Mouse (Mus musculus) gastrocnemius, postnatal 14 days (tissue): ENCODE results near the gene Tcp11l1. TPM values are rescaled to one million over a fixed set of nuclear protein-coding genes. Genes with fewer than 3 reads are reported as not detected.

Source experiments
- DNase-seq: peaks from one replicate; pipeline ENCODE4 v3.0.0; 2021; ENCODE audit warnings: mixed read lengths
- intact Hi-C: fragments of 180-260 bp; cut with DNase I; formaldehyde crosslinking; loops from one replicate; pipeline ENCODE4 v1.15.1; 2025; ENCODE audit warnings: low total_unique reads
- total RNA-seq, 2 experiments: library from RNA; stranded (reverse); gene quantifications; 2 replicates each; pipeline ENCODE4 v1.2.3; 2021

Tcp11l1 gene
- total RNA-seq, 2 experiments from 2014 or later: 4.5 TPM

DNA sequence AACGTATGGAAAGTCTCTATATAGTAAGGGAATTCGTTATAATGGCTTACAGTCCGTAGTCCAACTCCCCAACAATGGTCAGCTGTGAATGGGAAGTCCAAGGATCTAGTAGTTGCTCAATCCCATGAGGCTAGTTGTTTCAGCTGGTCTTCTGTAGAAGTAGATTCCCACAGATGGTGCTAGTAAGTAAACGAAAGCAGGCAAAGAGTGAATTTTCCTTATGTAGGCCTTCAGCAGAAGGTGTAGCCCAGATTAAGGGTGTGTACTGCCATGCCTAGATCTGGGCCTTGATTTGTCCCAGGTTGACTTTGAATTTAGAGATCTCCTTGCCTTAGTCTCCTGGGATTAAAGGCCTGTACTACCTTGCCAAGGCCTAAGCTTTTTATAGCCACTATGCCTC is 4.3 kb upstream of the Tcp11l1 start, which contains the start of gene Pin1rt1:
Gene Pin1rt1, minus strand, starts transcription at position 101 of the 400 bp plus-strand sequence.
- intact Hi-C loops: no loop called here
- no peak for DNase-seq

DNA sequence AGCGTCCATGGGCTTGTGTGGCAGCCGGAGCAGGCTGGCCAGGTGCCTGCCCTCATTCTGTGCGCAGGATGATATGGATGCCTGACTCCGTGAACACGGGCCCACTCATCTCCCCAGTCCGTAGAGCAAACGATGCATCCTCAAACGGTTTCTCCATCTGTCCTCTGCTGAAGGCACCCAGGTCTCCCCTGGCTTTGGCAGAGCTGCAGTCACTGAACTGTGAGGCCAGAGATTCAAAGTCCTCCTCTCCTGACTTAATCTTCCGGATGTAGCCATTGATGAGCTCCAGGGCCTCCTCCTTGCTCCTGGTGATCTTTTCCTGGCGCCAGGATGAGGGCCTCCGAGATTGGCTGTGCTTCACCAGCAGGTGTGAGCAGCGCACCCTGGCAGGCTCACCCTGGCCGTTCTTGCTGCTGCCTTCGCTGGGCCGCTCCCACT is 2.3 kb upstream of the Tcp11l1 start:
- intact Hi-C loops: no loop called here
- DNase-seq: peak; percentile 42

DNA sequence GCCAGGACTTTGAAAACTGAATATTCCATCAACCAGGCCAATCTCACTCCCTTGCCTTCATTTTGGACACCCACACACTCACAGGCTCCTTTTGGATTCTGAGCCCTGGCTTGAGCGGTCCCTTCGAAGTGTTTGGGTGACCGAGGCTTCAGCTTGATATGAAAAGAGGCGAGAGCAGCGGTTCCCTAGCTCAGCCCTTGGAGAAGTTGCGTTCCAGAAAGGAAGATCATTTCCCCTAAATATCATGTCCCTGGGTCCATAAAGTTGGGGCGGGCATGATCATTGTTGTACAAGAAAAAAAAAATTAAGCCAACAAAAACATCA is 479 bp upstream of the Tcp11l1 start:
- no peak for DNase-seq
- intact Hi-C loops: no loop called here

DNA sequence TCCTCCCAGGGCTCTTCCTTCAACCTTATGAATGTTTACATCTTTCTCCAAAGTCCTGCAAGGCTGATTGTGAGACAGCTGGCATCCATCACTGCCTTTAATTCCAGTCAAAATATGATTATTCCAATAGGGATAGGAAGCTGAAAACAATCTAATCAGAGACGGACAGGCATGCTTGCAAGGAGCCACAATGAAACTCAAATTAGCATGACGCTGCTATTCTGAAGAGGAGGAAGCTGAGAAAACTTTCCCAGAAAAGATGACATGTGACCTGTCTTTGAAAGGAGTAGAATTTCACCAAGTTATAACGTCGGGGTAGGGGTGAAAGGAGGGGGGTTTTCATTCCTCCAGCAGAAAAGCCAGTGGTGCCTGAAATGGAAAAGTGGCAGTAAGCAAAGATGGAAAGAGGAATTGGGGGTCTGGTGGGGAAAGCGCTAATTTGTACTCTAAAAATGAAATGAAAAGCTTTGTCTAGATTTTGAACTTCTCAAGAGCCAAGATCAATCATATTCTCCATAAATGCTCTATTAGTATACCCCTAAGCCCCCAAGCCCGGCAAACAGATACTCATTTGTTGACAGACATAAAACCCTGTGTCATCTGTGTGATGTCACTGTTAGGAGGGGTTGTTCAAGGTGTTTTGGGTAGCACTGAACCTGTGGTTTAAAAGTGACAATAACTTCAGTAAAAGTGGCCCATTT is 1.1 kb downstream of the Tcp11l1 start:
- no peak for DNase-seq

DNA sequence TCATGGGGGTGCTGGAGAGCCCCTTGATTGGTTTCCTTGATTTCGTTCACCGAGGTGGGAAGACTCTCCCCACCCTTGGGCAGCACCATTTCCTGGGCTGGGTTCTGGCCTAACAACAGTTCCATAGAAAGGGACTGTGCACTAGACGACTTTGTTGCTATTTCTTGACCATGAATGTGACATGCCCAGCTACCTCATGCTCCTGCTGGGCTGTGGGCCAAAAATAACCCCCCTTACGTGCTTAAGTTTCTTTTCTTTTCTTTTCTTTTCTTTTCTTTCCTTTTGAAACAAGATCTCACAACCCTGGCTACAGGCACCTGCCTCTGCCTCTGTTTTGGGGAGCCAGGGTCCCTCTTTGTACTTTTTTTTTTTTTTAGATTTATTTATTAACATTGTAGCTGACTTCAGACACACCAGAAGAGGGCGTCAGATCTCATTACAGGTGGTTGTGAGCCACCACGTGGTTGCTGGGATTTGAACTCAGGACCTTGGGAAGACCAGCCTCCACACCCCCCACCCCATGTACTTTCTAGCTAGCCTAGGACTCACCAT is 2.1 kb downstream of the Tcp11l1 start:
- intact Hi-C loops: no loop called here

More for the DNA sequence above, 1.1 kb downstream of the Tcp11l1 start:
- intact Hi-C loops: no loop called here

DNA sequence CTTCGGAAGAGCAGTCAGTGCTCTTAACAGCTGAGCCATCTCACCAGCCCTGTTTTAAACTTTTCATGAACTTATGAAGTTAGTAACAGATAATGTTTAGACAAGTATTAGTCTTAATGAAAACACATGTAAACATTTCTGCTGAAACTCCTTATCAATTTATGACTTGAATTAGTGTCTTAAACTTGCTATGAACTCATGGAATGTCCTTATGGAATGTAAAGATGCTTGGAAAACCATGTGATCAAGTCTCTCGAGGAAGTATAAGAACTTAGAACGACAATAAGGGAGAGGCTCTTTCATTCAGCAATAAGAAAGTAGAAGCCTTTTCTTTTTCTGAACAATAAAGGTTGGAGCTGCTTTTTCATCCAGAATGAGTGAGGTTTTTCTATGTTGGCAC is 7.6 kb downstream of the Tcp11l1 start:
- intact Hi-C loops: no loop called here
- DNase-seq: no peak

More for the DNA sequence above, 2.1 kb downstream of the Tcp11l1 start:
- no peak for DNase-seq

DNA sequence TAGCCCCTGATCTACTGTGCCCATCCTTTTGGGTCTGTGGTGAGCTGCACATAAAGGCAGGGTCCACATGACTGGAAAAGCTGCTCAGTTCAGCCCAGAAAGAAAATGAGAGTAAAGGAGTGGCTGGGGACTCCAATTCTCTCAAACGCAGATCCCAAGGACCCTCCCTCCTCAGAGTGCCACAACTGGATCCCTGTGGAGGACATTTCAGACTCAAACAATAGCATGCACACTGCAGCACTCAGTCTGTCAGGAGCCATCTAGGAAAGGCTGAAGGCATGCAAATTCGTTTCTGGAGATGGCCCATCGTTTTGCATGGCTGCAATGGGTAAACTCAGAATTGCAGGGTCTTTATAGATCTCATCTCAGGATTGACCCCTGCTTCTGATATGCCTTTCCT is 8.8 kb downstream of the Tcp11l1 start:
- no peak for DNase-seq
- intact Hi-C loops: no loop called here

DNA sequence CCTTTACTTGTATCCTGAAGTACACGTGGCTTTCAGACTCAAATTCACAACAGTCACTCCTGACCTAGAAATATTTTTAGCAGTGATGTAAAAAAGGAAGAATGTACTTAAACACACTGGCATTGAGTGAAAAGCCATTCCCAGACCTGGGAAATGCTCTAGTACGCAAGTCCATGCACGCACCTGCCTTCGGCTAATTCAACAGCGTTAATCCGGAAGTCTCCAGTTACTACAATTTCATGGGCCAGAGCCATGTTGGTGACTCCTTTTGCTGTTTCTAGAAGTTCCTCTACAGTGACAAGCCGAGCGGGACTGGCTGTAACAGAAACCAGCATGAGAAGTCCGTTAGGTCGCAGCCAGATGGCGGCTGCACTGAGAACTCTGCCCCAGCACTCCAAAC is 12.3 kb downstream of the Tcp11l1 start:
- intact Hi-C loops: no loop called here
- no peak for DNase-seq

DNA sequence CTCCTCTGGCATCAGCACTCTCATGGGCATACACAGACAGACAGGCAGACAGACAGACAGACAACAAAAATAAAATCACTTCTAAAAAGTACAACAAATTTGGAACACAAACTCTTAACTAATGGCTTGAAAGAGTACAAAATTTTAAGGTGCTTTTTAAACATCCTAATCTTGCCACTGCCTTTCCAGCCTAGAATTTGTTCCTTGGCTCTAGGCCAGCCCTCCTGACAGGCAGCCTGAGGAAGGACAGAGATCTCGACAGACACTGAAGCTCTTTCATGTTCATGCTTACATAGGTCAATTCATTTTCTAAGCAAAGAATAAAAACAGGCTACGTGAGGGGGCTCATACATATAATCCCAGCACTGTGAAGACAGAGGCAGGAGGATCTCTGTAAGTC is 19.4 kb downstream of the Tcp11l1 start:
- intact Hi-C loops: no loop called here
- no peak for DNase-seq

DNA sequence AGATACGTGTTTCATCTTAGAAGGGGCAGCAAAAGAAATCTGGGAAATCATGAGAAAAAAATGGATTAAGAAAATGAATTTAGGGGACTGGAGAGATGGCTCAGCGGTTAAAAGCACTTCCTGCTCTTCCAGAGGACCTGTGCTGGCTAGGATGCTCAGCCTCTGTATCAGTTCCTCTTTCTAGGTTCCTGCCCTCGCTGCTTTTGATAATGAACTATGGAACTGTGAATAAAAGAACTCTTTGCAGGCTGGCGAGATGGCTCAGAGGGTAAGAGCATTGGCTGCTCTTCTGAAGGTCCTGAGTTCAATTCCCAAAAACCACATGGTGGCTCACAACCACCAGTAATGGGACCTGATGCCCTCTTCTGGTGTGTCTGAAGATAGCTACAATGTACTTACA is 21.2 kb downstream of the Tcp11l1 start:
- intact Hi-C loops: no loop called here
- DNase-seq: no peak

DNA sequence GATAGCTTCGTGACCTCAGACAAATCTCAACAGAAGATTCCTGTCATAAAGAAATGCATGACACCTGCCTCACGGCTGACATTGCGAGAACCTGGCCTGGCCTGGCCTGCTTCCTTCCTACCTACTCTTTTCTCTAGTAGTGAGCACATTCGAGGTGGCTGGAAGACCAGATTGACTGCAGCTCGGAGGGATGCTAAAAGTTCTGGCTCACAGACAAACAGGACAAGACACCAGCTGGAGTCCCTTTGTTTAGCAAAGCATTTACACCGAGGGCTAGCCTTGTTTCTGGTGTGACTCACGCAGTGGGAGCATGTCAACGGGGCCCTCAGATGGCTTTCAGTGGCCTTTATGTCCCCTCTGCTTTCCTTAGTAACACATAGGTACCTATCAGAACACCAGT is 23.2 kb downstream of the Tcp11l1 start:
- DNase-seq: no peak
- intact Hi-C loops: loop anchor here (2.0 kb wide), 1 partner anchor 82 kb away; no protein-coding TSS in a partner anchor

DNA sequence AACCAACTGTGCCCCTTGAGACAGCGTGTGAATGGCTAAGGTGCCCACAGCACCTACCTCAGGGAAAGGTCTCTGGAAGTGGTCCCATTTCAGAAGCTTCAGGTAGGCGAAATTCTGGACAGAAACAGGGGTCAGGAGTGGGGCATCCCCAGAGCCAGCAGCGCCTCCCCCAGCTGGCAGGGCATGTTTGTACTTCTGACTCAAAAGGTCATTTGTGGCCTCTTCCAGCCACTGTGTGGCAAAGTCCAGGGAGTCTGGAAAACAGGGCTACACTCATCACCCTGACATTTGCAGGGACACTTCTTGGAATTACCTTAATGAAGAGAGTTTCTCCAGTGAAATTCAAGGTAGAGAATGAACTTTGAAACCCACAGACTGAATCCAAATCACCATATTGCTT is 23.6 kb downstream of the Tcp11l1 start:
- intact Hi-C loops: loop anchor here (2.0 kb wide), 1 partner anchor 82 kb away; no protein-coding TSS in a partner anchor
- DNase-seq: no peak

DNA sequence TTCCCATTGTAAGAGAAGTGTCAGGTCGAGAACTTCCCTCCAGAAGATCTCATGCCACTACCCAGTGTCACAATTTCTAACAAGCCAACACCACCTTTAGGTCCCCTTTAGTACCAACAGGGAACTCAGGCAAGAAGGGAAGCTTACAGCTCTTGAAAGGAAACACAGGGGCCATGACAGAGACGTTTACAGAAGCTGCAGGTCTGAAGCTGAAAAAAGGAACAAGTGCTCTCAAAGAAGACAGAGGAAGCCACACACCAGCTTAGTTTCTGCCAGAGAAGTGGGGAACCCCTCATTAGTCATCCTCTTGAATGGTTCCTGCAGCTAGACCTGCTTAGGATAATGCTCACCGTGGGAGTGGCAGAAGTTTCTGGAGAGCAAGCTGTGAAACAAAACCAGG is 24.7 kb downstream of the Tcp11l1 start:
- no peak for DNase-seq
- intact Hi-C loops: no loop called here

DNA sequence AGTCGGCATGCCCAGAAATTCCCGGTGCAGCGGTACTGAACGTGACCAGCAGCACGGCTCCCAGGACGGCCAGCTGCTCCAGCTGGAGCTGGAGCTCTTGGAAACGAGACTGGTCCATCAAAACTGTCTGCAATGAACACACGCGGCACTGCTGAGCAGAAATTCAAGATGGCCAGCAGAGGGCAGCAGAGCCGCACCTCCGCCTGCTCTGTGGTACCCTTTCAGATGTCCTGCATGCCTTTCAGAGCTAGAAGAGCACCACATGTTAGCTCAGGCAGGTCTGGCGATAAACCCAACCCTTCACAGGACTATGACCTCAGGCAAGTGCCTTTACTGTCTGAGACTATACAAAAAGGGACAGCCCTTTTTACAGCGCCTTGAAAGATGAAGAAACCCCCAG is 26.6 kb downstream of the Tcp11l1 start:
- intact Hi-C loops: no loop called here

DNA sequence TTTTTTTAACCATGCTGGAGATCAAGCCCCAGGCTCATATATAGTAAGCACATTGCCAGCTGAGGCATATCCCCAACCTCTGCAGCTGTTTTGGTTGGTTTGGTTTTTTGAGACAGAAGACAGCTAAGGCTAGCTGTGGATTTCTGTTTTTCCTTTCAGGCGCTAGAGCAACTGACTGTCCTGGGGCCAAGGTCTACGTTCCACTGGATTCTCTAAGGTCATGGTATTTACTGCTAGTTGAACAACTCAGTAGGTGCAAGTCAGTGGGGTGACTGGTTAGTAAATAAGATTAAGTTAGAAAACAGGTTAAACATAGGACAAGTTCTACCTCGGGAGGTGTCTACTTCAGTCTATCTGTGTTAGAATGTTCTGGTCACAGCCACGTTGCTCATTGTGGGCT is 27.2 kb downstream of the Tcp11l1 start:
- DNase-seq: no peak
- intact Hi-C loops: no loop called here

More for the DNA sequence above, 26.6 kb downstream of the Tcp11l1 start:
- peak; percentile 72 for DNase-seq

DNA sequence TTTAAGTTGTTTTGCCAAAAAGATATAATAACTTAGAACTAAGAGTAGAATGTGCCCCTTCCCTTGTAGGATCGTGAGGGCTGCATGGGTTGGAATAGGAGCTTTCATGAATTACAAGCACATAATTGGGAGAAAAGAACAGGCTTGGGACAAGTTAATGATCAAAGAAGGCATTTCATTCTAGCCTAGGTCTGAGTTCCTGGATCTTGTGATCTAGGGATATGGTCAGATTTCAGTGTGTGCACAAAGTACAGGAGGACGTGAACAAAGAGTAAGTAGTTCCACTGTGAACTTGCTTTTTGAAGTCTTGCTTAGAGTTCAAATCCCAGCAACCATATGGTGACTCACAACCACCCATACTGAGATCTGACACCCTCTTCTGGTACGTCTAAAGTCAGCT is 34.6 kb downstream of the Tcp11l1 start:
- DNase-seq: no peak
- intact Hi-C loops: no loop called here

DNA sequence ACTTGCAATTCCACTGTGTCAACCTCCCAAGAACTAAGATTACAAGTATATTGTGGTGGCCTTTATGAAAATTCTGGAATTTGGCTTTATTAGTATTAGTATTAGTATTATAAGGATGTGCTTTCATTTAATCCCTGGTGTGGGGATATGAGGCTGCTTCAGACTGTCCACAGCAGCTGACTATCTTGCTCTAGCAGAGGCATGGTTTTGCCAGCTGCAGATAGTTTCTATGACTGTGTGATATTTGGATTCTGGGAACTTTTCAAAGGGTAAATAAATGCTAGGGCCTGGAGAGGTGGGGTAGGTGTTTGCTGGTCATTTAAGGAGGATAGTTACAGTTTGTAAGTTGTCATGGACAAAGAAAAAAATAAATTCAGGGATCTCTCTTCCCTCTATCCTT is 40.2 kb downstream of the Tcp11l1 start:
- intact Hi-C loops: no loop called here
- DNase-seq: no peak

DNA sequence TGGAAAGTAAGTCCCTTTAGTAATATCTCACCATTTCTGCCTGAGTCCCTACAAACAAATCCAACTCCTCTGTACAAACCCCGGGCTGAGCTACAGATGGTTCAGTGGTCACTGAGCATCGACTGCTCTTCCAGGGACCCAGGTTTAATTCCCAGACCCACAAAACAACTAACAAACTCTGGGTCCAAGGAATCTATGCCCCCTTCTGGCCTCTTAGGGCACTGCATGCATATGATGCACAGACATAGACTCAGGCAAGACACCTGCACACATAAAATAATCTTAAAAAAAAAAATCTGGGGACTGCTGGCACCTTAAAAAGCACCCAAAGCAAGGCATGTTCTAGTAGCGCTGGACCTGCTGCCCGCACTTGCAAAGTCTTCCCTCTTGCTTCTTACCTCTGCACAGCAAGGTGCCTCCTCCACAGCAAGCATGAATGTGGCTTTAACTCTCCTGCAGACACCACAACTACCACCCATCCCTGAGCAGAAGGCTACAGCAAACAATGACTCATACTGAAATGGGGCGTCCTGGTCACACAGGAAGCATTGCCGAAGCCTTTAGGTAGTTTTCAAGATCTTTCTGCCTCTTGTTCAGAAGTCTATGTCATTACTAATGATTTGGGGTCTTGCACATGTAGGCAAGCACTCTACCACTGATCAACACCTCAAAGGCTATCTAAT is 42.7 kb downstream of the Tcp11l1 start:
- intact Hi-C loops: loop anchor here (5.0 kb wide), 1 partner anchor 338 kb away; no protein-coding TSS in a partner anchor
- no peak for DNase-seq

DNA sequence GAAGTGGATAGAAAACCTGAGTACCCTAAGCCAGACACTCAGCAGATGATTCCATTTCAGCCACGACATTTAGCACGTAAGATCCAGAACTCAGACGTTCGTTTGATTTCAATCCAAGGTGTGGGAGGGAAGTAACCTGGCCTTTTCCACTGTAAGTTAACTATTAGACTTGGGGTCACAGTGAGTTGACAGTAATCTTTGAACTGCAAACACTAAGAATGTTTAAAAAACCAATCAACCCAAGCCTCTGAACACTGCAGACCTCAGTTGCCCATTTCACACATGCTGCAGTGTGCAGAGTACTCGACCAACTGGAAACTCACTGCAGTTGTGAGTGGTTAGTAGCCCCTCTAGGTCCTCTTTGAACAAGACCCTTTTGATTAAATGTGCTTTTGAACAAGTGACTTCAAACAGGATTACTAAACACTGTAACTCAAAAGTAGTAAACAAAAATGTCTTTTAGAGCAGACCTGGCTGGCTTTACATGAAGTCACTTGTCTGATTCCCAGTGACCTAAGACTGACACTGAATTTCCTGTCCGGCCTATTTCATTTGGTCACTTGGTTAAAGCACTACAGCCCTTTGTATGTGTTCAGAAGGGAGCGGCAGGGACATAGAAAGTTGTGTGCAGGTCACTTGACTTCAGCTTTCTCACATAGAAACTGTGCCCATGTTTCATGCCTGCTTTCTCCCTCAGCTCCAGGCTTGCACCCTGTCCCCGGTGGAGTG is 48.4 kb downstream of the Tcp11l1 start:
- intact Hi-C loops: no loop called here
- no peak for DNase-seq

DNA sequence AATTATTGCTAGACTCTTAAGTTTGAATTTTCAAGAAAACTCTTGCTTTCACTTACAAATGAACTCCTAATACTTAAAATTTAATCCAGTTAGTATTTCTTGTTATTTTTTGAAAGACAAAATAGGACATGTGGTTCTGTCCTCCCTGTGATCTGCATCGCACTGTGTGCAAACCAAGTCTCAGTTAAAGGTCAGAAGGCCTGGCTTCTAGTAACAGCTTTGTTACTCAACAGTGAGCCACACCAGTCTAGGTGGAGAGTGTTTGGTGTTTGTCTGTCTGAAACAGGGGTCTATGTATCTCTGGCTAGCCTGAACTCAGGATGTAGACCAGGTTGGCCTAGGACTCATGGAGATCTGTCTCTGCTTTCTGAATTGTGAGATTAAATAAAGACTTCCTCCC is 53.3 kb downstream of the Tcp11l1 start:
- DNase-seq: no peak
- intact Hi-C loops: no loop called here
